Mouse (Mus musculus): ENCODE results near the gene Grik4.

GRCm38 (mm10) chr9:42491780-42492179, 452.5 kb downstream of the Grik4 start:
- no peak for TF ChIP-seq CTCF (IDR thresholded peaks at IDR 0.05; ENCODE audit: low read depth, low read length)
- TF ChIP-seq POLR2A (IDR thresholded peaks at IDR 0.05; ENCODE audit: extremely low read depth, insufficient read depth, low read length), result no peak

Measured in liver, adult 2 months (tissue).